In the genomic region with DNA sequence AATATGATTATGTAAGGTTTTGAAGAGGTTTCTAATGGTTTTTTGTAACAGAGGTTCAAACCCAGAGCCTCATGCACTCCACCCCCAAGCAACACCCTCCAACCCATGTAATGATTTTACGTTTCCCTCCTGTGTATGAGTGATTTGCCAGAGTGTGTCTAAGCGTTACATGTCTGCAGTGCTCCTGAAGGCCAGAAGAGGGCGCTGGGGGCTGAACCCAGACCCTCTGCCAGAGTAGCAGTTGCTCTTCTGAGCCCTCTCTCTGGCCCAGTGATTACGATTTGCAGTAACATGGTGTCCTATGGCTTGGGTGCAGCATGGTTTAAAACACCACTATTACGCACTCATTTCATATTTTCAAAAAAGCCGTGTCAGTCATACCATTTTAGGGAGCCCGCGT, we compare ENCODE assay signal across 11 mouse cellular contexts. TPM values are rescaled to one million over a fixed set of nuclear protein-coding genes. Genes with fewer than 3 reads are reported as not detected.
DNase-seq lines count a peak whose midpoint lies in the region; ATAC-seq lines count a peak whose summit lies in the region.
"Had no signal": no experiment of that assay in that cellular context is flagged by ENCODE, and none has a peak within 500 bp of the region (broad histone marks: within the 10 kb centered on the region; RNA-seq: fewer than 3 reads in every experiment).

No protein-coding gene starts in this region.

- no peak overlapping the region for H3K4me3 ChIP-seq in liver, embryonic 11.5 days (ENCODE audit: low read depth, low read length)
- no peak overlapping the region for H3K4me3 ChIP-seq in midbrain, embryonic 11.5 days (ENCODE audit: low read depth, low read length)
- H3K4me3 ChIP-seq in neural tube, embryonic 15.5 days (replicated peaks) = no peak overlapping the region
- H3K4me3 ChIP-seq: embryonic facial prominence, embryonic 13.5 days; liver, embryonic 13.5 days had no signal

- no peaks in the 10 kb centered on the region for H3K9me3 ChIP-seq in liver, embryonic 11.5 days (ENCODE audit: control insufficient read depth, low read length)
- no peaks in the 10 kb centered on the region for H3K9me3 ChIP-seq in midbrain, embryonic 11.5 days (ENCODE audit: control insufficient read depth, low read length)
- no peaks in the 10 kb centered on the region for H3K9me3 ChIP-seq in neural tube, embryonic 15.5 days (replicated peaks)
- H3K9me3 ChIP-seq: embryonic facial prominence, embryonic 13.5 days; liver, embryonic 13.5 days had no signal

- H3K4me2 ChIP-seq in liver, embryonic 11.5 days = no peak overlapping the region
- H3K4me2 ChIP-seq in midbrain, embryonic 11.5 days = no peak overlapping the region
- H3K4me2 ChIP-seq in neural tube, embryonic 15.5 days = no peak overlapping the region
- H3K4me2 ChIP-seq: embryonic facial prominence, embryonic 13.5 days; liver, embryonic 13.5 days had no signal

- no peak for ATAC-seq in liver, embryonic 11.5 days (replicated peaks; ENCODE audit: low FRiP score)
- ATAC-seq in megakaryocyte-erythroid progenitor cell, adult 5-6 weeks (replicated peaks; ENCODE audit: low FRiP score, low TSS enrichment, poor library complexity, severe bottlenecking) = peak; percentile 55; the same call in 1 of the 2 replicates
- ATAC-seq in midbrain, embryonic 11.5 days (ENCODE audit: low FRiP score) = no peak
- ATAC-seq in neural tube, embryonic 15.5 days (ENCODE audit: low FRiP score) = no peak

- 68% methylated on average over 8 of the region's 8 CpGs for WGBS in liver, embryonic 11.5 days
- WGBS in midbrain, embryonic 11.5 days = 65% methylated on average over 8 of the region's 8 CpGs
- 70% methylated on average over 8 of the region's 8 CpGs for WGBS in neural tube, embryonic 15.5 days

- H3K9ac ChIP-seq in liver, embryonic 11.5 days (ENCODE audit: low read depth, low read length) = no peak overlapping the region
- no peak overlapping the region for H3K9ac ChIP-seq in midbrain, embryonic 11.5 days (ENCODE audit: low read length)
- no peak overlapping the region for H3K9ac ChIP-seq in neural tube, embryonic 15.5 days (replicated peaks)
- H3K9ac ChIP-seq: embryonic facial prominence, embryonic 13.5 days; liver, embryonic 13.5 days had no signal

- H3K27ac ChIP-seq in liver, embryonic 11.5 days (ENCODE audit: low read depth, low read length) = no peak overlapping the region; the same call in 1 of the 2 replicates
- H3K27ac ChIP-seq in midbrain, embryonic 11.5 days (ENCODE audit: low read depth, low read length) = no peak overlapping the region
- no peak overlapping the region for H3K27ac ChIP-seq in neural tube, embryonic 15.5 days (replicated peaks)
- H3K27ac ChIP-seq: embryonic facial prominence, embryonic 13.5 days; liver, embryonic 13.5 days had no signal

- H3K4me1 ChIP-seq in liver, embryonic 11.5 days (replicated peaks; ENCODE audit: control insufficient read depth, insufficient read depth, low read length) = no peaks in the 10 kb centered on the region
- H3K4me1 ChIP-seq in midbrain, embryonic 11.5 days (ENCODE audit: control insufficient read depth, insufficient read depth, low read length) = no peaks in the 10 kb centered on the region
- no peaks in the 10 kb centered on the region for H3K4me1 ChIP-seq in neural tube, embryonic 15.5 days
- H3K4me1 ChIP-seq: embryonic facial prominence, embryonic 13.5 days; liver, embryonic 13.5 days had no signal

- H3K36me3 ChIP-seq in liver, embryonic 11.5 days (ENCODE audit: control insufficient read depth, insufficient read depth, low read length) = peaks cover 14% of the 10 kb centered on the region
- no peaks in the 10 kb centered on the region for H3K36me3 ChIP-seq in midbrain, embryonic 11.5 days (ENCODE audit: control insufficient read depth, insufficient read depth, low read length)
- peaks cover 78% of the 10 kb centered on the region for H3K36me3 ChIP-seq in neural tube, embryonic 15.5 days

- H3K27me3 ChIP-seq in liver, embryonic 11.5 days (replicated peaks; ENCODE audit: control insufficient read depth, insufficient read depth, low read length) = no peaks in the 10 kb centered on the region
- H3K27me3 ChIP-seq in midbrain, embryonic 11.5 days (ENCODE audit: control insufficient read depth, insufficient read depth, low read length) = no peaks in the 10 kb centered on the region
- no peaks in the 10 kb centered on the region for H3K27me3 ChIP-seq in neural tube, embryonic 15.5 days (replicated peaks)
- H3K27me3 ChIP-seq: embryonic facial prominence, embryonic 13.5 days; liver, embryonic 13.5 days had no signal

- DNase-seq in cerebellum, postnatal 14 days = peak; percentile 53 to 69
- no peak for DNase-seq in cerebellum, adult 11-12 months
- DNase-seq in liver = peak; percentile 30
- DNase-seq in liver, embryonic 11.5 days (ENCODE audit: low spot score) = no peak
- peak; percentile 10 for DNase-seq in T-cell, adult 2 months (ENCODE audit: low spot score)
- DNase-seq in midbrain, embryonic 11.5 days (ENCODE audit: low spot score, missing footprints) = no peak
- DNase-seq: liver, embryonic 13.5 days had no signal

RNA-seq across cellular contexts. Expression of a gene that starts 23.2 kb away (rescaled TPM):
- 336 and 347 TPM in 2 replicates for polyA plus RNA-seq in liver, embryonic 11.5 days (2014; fragmentation: Nextera tagmentation; extraction: Ambion mirVana)
- 325 and 334 TPM in 2 replicates for total RNA-seq in megakaryocyte-erythroid progenitor cell, adult 5-6 weeks (2014; fragmentation: Nextera tagmentation)
- total RNA-seq in megakaryocyte-erythroid progenitor cell, adult 5-6 weeks (2017) = 263 and 290 TPM in 2 replicates
- 379 and 380 TPM in 2 replicates for polyA plus RNA-seq in midbrain, embryonic 11.5 days (2014; fragmentation: Nextera tagmentation; extraction: Ambion mirVana)
- 289 and 293 TPM in 2 replicates for polyA plus RNA-seq in neural tube, embryonic 15.5 days (2015; fragmentation: Nextera tagmentation; extraction: Ambion mirVana)

RNA-seq across cellular contexts. Expression of a gene that starts 35.3 kb away (rescaled TPM):
- polyA plus RNA-seq in liver, embryonic 11.5 days (2014; fragmentation: Nextera tagmentation; extraction: Ambion mirVana) = 122 and 126 TPM in 2 replicates
- total RNA-seq in megakaryocyte-erythroid progenitor cell, adult 5-6 weeks (2014; fragmentation: Nextera tagmentation) = 79.7 and 88.7 TPM in 2 replicates
- 33.3 and 37.6 TPM in 2 replicates for total RNA-seq in megakaryocyte-erythroid progenitor cell, adult 5-6 weeks (2017)
- polyA plus RNA-seq in midbrain, embryonic 11.5 days (2014; fragmentation: Nextera tagmentation; extraction: Ambion mirVana) = 59.5 and 66.3 TPM in 2 replicates
- 51.5 and 58.8 TPM in 2 replicates for polyA plus RNA-seq in neural tube, embryonic 15.5 days (2015; fragmentation: Nextera tagmentation; extraction: Ambion mirVana)

RNA-seq across cellular contexts. Expression of a gene that starts 39.4 kb away (rescaled TPM):
- polyA plus RNA-seq in liver, embryonic 11.5 days (2014; fragmentation: Nextera tagmentation; extraction: Ambion mirVana) = 30.4 and 30.7 TPM in 2 replicates
- 103 and 105 TPM in 2 replicates for total RNA-seq in megakaryocyte-erythroid progenitor cell, adult 5-6 weeks (2014; fragmentation: Nextera tagmentation)
- total RNA-seq in megakaryocyte-erythroid progenitor cell, adult 5-6 weeks (2017) = 30.3 and 39.6 TPM in 2 replicates
- 11.6 and 12.2 TPM in 2 replicates for polyA plus RNA-seq in midbrain, embryonic 11.5 days (2014; fragmentation: Nextera tagmentation; extraction: Ambion mirVana)
- 25.5 and 29.4 TPM in 2 replicates for polyA plus RNA-seq in neural tube, embryonic 15.5 days (2015; fragmentation: Nextera tagmentation; extraction: Ambion mirVana)

RNA-seq across cellular contexts. Expression of a gene that starts 40.3 kb away (rescaled TPM):
- 0.19 TPM in 1 of 2 replicates, not detected in the other for polyA plus RNA-seq in liver, embryonic 11.5 days (2014; fragmentation: Nextera tagmentation; extraction: Ambion mirVana)
- not detected in 2 replicates for total RNA-seq in megakaryocyte-erythroid progenitor cell, adult 5-6 weeks (2014; fragmentation: Nextera tagmentation)
- total RNA-seq in megakaryocyte-erythroid progenitor cell, adult 5-6 weeks (2017) = not detected in 2 replicates
- 0.06 TPM in 1 of 2 replicates, not detected in the other for polyA plus RNA-seq in midbrain, embryonic 11.5 days (2014; fragmentation: Nextera tagmentation; extraction: Ambion mirVana)
- 0.70 and 1.3 TPM in 2 replicates for polyA plus RNA-seq in neural tube, embryonic 15.5 days (2015; fragmentation: Nextera tagmentation; extraction: Ambion mirVana)
- total RNA-seq: heart, postnatal 25 days had no signal
- polyA plus RNA-seq: embryonic facial prominence, embryonic 13.5 days; liver, embryonic 13.5 days had no signal

RNA-seq across cellular contexts. Expression of a gene that starts 51.8 kb away (rescaled TPM):
- polyA plus RNA-seq in liver, embryonic 11.5 days (2014; fragmentation: Nextera tagmentation; extraction: Ambion mirVana) = 1.1 and 1.3 TPM in 2 replicates
- 1.2 and 5.0 TPM in 2 replicates for total RNA-seq in megakaryocyte-erythroid progenitor cell, adult 5-6 weeks (2014; fragmentation: Nextera tagmentation)
- total RNA-seq in megakaryocyte-erythroid progenitor cell, adult 5-6 weeks (2017) = 0.34 and 2.9 TPM in 2 replicates
- 1.7 and 2.1 TPM in 2 replicates for polyA plus RNA-seq in midbrain, embryonic 11.5 days (2014; fragmentation: Nextera tagmentation; extraction: Ambion mirVana)
- 5.4 and 8.7 TPM in 2 replicates for polyA plus RNA-seq in neural tube, embryonic 15.5 days (2015; fragmentation: Nextera tagmentation; extraction: Ambion mirVana)

Comparison
In these comparisons a context has a peak if more than half of its experiments do, and no peak if none do; other contexts are left out.
1. DNase-seq: peak in cerebellum, postnatal 14 days (2 of 2), liver (single experiment) and T-cell, adult 2 months (single experiment); none in cerebellum, adult 11-12 months (single experiment), liver, embryonic 11.5 days (single experiment) and midbrain, embryonic 11.5 days (single experiment).